Mouse (Mus musculus) layer of hippocampus, postnatal 14 days (tissue): Measurements from ENCODE around the gene Ssbp4. TPM values are rescaled to one million over a fixed set of nuclear protein-coding genes. Genes with fewer than 3 reads are reported as not detected.

Source experiments
- DNase-seq, 2 experiments: peaks; one replicate each; pipeline ENCODE4 v3.0.0; 2021 to 2022; ENCODE audit warnings: low spot score in 2 of 2, mixed read lengths in 1 of 2
- long read RNA-seq, 2 experiments: library from polyadenylated mRNA; stranded (forward); transcript quantifications; one replicate each; pipeline ENCODE4 v2.0.0; 2021
- total RNA-seq, 2 experiments: library from RNA; stranded (reverse); gene quantifications; 2 replicates each; pipeline ENCODE4 v1.2.3; 2021

The Ssbp4 gene
- total RNA-seq, result 100 to 1,000 TPM; 253 to 259 TPM
- long read RNA-seq, experiment 1, transcript Ssbp4-201 (17 exons, 1,475 nt), result major isoform, 78 of 249 reads
- long read RNA-seq, experiment 1, partial matches to known transcripts, result 39 of 249 reads
- long read RNA-seq, experiment 1, other reads (novel, unspliced or antisense), result 131 of 249 reads
- long read RNA-seq, experiment 2, transcript Ssbp4-201 (17 exons, 1,475 nt), result major isoform, 91 of 319 reads
- long read RNA-seq, experiment 2, partial matches to known transcripts, result 58 of 319 reads
- long read RNA-seq, experiment 2, other reads (novel, unspliced or antisense), result 170 of 319 reads

DNA sequence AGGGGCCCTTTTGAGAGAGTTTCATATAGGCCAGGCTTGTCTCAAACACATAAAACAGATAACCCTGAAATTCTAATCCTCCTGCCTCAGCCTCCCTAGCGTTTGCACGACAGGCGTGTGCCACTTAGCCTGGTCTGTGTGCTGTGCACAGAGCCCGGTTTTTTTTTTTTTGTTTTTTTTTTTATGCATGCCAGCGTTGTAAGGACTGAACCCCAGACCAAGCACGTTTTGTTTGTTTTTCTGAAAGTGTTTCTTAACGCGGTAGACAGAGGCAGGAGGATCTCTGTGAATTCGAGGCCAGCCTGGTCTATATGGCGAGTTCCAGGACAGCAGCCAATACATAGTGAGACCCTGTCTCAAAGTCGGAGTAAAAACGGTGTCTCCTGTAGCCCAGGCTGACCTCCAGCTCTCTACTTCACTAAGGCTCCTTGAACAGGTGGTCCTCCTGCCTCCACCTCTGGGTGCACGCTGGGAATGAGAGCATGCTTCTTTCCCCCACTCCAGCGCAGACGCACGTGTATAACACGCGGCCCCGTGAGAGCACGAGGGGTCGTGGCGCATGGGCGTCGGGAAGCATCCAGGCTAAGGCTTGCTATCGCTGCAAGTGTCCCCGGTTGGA, at the start of gene Ssbp4:
TSS of gene Ssbp4 (minus strand) at position 124 of the 619 bp plus-strand sequence.
- no peak for DNase-seq

DNA sequence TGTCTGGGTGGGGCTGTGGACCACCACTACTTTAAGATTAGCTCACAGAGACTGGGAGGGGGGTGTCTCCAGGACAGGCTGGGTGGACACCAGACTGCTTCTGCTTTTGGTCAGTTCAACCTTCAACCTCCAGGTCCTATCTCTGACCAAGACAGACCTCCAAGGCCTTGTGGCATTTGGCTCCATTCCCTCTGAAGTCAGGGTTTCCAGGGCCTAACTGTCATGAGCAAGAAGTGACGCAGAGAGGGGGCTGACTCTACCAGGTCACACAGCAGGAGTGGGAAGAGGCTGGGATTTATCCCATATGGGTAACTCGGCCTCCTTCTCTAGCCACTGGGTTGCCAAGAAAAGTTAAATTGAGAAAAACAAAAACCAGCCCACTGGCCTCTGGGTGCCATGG, 49.1 kb upstream of the Ssbp4 start:
- DNase-seq, result no peak

DNA sequence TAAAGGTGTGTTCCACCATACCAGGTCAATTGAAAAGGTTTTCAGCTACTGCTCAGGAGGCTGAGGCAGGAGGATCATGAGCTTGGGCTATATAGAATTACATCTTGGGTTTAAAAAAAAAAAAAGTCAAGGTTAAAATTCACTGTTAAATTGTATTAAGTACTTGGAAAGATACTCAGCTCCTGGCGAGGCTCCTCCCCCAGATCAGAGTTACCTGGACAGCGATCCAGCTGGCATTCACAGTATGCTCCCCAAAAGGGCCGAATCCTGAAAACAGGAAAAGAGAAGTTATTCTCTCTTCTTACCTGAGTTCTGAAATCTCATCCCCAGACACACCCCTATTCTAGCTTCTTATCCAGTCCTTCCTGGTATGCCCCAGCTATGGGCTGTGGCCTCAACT, 48.5 kb upstream of the Ssbp4 start:
- no peak for DNase-seq

DNA sequence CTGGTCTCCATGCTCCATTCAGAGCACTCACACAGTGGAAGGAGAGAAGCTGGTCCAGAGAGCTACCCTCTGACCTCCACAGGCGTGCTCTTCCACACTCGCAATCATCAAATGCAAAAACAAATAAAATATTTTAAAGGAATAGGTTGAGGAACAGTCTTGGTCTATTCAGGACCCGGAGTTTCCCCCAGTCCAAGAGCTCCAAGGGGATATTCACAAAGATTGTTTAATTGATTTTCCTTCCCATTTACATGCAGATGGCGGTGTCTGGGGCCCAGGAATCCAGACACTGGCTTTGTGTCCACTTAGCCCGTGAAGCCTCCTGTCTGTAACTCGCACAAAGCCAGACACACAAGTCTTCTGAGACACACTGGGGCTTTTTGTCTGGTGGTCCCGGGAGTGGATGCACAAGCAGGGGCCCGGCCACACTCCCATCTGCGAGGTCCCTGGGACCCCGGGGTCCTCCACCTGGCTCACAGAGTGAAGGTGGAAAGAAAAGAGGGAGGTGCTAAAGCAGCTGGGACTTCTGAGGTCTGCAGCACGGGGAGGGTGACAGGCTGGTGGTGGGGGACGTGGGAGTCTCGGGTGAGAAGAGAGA, 47.6 kb upstream of the Ssbp4 start:
- peak in 1 of 2 experiments; percentile 38 for DNase-seq

DNA sequence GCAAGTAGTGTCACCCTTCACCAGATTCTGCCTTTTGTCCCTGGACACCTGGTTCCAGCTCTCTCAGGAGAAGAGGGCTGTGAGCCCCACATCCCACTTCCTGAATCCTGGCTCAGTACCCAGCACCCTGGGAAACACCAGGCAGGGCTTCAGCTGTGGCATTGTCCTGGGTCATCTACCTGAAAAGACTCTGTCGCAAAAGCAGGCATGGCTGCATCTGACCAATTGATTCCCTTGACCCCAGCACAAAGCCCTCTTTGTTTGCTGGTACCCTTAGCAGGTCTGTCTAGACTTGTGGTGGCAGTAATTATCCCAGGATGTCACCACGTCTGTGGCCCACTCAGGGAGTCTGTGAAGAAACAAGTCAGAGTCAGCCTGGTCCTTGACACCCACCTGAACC, 46.8 kb upstream of the Ssbp4 start:
- DNase-seq, result no peak

DNA sequence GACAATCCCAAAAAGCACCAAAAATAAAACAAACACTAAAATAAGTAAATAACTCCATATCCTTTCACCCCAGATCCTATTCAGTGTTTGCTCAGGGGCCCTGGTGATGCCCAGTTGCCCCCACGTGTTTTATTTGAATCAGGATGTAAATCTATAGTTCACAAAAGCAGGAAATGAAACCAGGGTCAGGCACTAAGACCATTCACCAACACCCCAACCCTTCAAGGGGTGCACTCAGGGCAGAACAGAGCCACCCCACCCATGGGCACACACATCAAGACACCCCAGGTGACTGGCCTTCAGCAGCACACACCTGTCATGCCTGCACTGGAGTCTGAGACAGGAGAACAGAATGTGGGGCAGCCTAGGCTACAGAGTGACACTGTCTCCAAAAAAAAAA, 45.4 kb upstream of the Ssbp4 start:
- no peak for DNase-seq

DNA sequence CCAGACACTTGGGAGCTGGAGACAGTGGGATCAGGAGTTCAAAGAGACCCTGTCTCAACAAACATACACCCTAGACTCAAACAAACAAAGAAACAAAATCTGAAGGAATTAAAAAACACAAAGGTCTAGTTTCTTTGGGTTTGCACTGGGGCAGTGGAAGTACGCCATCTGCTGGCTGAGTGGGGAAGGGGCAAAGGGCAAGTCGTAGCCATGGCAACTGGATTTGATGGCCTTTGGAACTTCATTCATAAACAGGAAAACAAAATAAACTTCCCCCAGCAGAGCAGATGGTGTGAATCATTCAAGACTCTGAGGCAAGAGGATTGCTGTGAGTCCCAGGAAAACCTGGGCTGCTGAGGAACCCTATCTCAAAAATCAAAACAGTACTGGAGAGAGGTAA, 44.6 kb upstream of the Ssbp4 start:
- peak in 1 of 2 experiments; percentile 41 for DNase-seq

DNA sequence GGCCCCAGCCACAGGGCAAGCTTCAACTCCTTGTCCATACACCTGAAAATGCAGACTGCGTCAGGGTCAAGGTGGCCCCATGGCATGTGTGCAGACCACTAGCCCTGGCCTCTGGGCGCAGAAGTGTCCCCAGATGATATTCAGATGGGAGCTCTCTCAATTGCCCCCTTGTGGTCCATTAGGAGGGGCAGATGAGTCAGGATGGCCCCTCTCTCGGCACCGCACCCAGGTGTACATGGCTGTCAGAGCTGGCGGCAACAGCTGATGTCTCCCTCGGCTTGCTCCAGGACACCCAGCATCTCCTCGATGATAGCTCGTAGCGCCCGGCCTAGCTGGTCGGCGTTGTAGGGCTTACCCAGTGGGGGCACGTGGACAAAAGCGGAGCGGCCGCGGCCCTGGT, 41.7 kb upstream of the Ssbp4 start:
- no peak for DNase-seq

DNA sequence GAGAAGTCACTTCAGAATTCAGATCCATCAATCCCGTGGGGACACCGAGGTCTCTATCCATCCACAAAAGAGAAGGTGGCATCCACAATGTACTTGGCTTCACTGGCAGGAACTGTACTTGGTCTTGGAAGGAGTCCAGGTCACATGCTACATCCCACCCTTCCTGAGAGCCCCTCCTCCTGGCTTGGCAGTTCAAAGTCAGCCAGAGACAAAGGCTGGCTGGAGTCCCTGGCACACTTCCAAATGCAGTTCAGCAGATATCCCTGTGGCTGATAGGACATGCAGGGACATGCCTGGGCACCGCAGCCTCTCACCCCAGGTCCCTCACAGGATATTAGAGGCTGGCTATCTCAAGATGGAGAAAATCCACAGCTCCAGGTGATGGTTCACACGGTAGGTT, 40.7 kb upstream of the Ssbp4 start:
- peak in 1 of 2 experiments; percentile 67 for DNase-seq

DNA sequence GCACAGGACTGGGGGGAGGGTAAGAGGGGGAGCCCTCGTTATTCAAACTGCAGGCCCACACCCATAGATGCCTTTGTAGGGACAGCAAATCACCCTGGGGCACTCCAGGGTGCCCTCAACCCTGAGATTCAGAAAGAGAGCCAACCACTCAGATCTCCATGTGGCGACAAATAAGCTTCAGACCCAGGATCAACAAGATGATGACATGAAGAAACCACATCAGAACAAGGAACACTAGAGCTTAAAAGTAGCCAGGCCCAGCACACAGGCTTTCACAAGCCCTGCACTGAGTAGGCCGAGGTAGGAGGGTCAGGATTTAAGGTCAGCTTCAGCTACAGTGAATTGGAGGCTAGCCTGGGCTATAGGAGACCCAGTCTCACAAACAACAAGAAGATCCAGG, 40.2 kb upstream of the Ssbp4 start:
- no peak for DNase-seq

DNA sequence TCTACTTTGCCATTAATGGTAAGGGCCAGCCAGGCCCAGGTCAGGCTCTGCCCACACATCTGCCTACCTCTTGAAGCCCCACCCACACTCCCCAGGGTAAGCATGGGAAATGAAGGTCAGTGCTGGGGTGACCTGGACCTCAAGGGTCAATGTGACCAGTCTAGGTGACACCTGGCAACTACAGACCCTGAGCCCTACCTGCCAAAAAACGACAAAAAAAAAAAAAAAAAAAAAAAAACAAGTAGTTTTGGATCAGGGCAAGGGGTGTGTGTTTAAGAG, 39.4 kb upstream of the Ssbp4 start:
- no peak for DNase-seq

DNA sequence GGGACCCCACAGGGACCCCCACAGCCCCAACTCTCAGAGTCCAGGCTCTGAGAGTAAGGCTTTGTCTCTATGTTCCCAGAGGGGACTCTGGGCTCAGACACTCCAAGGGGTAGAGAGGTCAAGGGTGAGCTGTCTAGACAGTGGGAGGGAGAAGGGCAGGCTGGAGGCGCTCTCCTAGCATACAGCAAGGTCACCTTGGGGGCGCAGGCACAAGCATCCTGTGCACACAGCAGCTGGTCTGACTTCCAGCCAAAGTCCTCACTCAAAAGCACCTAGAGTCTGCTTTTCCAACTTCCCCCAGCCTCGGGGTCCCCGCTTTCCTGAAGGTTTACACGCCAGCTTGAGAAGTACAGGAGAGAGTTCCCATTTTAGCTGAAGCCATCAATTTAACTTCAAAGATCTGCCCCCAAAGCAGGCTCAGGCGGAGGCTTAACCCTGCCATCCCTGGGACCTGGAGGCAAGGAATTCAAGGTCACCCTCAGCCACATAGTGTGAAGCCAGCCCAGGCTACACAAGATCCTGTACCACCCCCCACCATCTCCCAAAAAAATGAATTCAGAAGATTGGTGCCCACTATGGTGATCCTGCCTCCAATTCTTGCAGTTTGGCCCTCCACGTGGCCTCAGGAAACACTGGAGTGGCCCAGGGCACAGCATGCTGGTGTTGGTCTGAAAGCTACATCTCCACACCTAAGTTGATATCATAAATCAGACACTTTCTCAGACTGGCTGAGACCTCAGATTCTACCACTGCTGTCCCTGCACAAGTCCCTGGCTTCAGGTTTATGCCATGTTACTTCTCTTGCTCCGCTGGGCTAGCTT, 38.9 kb upstream of the Ssbp4 start:
- DNase-seq, result no peak

DNA sequence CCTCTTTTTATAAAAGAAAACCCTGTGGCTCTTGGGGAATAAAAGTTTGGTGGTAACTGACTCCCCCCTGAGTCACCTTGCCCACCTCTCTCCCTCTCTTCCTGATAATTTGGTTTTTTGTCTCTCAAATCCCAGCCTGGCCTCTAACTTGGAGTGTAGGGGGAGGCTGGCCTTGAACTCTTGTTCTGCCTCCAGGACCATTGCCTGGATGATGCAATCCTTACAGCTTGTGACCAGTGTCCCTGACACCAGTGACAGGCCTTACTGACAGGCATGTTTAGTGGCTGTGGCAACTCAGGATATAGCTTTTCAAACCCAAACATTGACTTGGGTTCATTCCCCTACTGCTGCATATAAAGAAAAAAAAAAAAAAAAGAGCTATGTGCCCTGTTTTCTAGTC, 38.1 kb upstream of the Ssbp4 start:
- DNase-seq, result no peak

DNA sequence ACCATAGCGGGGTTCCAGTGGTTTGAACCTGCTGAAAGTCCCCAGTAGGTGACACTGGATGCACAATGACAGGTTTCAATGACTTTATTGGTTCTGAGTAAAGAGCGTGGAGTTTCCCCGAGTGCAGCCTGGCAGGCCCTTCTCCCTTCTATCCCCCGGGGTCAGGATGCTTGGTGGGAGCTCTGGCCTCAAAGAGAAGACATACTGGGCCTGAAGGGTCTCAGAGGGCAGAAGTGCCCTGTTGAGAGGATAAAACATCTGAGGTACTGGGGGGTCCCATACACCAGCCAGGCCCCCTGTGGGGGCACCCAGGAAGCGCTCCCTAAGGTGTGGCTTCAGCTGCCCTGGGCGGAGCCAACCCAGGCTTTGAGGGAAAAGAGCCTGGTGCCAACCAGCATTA, 37.7 kb upstream of the Ssbp4 start:
- no peak for DNase-seq

DNA sequence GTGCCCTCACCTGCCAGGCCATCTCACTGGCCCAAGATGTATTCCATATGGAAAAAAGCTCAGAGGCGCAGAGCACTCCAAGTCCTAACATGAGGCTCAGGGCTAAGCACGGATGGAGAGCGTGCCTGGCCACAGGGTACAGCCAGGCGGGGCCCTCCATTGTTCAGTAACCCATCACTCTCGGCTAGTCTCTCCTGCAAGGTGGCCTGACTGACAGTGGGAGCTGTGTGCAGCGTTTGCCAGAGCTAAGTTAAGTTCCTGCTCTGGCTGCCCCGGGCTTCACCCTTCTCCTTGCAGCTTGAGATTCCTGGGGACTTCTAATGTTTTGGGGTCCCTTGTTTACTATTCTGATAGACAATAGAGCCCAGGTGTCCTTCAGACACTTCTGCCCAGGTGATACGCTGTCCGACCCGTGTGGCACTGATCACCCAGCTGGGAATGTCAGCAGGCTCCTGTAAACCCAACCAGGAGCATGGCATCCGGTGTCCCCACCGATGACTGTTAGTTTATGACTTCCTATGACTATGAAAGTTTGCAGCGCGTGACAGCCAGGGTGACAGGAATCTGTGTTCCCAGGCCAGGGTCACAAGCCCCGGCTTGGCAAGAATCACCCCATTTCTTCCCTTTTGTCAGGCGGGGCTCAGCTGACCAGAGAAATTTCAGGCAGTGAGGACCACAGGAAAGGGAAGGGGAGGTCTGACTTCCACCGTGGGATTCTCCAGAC, 37.0 kb upstream of the Ssbp4 start:
- DNase-seq, result no peak

DNA sequence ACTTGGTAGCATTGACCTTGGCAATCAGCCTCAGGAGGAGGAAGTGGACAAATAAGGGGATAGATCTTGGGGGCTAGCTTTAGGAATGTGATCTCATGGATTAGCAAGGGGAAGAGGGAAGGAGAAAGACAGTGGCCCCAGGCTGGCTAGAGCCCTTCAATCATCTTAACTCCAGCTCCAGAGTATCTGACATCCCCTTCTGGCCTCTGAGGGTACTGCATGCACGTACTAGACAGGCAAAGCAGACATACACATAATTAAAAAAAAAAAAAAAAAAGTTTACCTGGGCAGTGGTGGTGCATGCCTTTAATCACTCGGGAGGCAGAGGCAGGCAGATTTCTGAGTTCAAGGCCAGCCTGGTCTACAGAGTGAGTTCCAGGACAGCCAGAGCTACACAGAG, 35.4 kb upstream of the Ssbp4 start:
- no peak for DNase-seq

DNA sequence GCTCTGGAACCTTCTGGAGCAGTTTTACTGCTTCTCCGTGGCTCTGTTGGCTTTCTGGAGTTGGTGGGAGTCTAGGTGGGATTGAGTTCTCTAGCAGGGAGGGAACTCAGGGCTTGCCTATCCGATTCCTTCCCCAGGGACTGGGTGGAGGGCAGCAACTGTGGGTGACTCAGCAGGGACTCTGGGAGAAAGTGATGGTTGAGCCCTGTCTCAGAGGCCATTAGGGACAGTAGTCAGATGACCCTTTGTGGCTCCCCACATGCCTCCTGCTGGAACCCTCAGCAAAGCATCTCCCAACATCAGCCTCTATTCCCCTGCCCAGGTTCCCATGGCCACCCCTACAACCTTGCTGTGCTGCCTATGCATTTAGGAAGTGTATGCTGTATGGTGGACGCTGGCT, 34.3 kb upstream of the Ssbp4 start:
- DNase-seq, result no peak

DNA sequence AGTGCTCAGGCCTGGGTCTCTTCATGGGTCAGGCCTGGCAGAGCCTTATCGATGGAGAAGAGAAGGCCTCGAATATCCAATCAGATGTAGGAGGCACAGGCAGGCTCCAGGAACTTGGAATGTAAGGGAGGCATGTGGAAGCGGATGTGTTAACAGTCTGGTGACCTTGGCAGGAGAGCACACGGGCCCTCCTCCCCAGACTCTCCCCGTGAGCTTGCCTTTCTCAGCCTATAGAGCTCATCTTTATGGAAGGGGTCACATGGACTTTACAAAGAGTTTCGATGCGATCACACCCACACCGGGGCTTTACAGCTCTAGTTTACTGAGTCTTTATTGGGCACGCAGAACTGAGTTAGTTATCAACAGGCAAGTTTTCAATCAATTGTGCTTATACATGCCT, 30.1 kb upstream of the Ssbp4 start:
- DNase-seq, result no peak

DNA sequence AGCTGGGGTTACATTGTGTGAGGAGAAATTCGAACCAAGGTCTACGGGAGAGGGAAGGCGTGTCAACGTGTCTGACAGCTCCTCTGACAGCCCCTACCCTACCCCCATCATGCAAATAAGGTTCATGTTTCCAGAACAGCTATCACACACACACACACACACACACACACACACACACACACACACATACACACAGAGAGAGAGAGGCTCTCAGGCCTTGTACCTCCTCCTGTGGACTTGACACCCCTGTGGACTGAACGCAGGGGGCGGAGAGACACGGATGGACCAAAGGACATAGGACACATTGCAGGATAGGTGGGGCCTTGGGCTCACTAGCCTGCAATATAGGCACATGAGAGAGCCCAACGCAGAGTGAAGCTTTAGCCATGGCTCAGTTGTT, 28.2 kb upstream of the Ssbp4 start:
- no peak for DNase-seq

DNA sequence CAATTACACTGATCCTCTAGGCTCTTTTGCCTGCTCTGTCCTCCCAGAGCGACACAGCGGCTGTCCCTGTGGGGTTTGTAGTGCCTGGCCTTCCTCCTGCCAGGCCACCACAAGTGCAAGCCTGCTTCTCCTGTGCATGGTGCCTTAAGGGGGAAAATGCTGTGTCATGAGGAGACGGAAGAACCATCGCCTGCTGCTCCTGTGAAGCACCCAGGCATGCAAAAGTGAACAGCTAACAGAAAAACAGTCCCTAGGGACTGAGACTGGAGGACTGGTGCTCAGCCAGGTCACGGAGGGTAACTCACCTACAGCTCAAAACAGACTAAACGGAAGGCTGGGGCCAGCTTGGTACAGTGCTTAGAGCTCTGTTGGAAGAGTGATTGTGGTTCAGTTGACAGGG, 26.9 kb upstream of the Ssbp4 start:
- DNase-seq, result no peak

DNA sequence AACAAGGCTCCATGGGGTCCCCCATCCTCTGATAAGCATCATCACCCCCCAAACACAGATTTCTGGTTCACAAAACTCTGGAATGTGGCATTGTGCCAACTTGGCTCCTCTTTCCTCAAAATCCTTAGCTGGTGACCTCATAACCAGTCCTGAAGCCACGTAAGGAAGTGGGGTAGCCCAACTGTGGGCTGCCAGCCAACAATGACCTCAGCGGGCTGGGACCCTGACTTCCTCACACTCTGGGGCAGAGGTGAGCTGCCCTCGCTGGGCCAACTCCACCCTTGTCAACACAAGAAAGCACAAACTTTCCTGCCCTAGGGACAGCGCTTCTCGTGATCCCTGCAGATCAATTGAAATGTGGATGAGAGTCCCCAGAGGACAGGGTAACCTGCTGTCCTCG, 25.4 kb upstream of the Ssbp4 start:
- DNase-seq, result no peak
